Mouse (Mus musculus) liver (tissue): ENCODE data around the gene Arhgef12.
A peak's percentile ranks its signal among the peaks of the same experiment; 100 is the strongest.
"Not testable (repeated sequence)": the region's sequence is repeated elsewhere in the genome, so short reads cannot be mapped to it uniquely, and the experiment has no call there.

Experiments
- DNase-seq: peaks from one replicate; pipeline ENCODE4 v3.0.0-alpha.2; 2020; ENCODE audit warnings: mixed read lengths

Gene Arhgef12

DNA sequence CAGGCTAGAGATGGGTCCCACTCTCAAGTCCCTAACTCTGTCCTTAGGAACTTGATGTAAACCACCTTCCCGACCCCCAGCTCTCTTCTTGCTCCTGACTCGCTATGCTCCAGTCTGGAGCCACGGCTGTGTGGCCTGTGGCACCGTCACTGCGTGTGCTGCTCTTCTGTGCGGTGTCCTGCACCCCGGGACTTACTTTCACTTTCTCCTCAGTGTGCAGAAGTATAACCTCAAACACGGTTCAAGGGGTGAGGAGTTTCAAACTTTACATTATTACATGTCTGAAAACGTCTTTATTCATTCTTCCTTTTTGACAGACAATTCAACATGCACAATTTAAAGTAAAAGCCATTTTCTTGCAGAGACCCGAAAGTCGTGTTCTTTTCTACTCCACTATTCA lies 111.7 kb downstream of the Arhgef12 start:
- no peak for DNase-seq

DNA sequence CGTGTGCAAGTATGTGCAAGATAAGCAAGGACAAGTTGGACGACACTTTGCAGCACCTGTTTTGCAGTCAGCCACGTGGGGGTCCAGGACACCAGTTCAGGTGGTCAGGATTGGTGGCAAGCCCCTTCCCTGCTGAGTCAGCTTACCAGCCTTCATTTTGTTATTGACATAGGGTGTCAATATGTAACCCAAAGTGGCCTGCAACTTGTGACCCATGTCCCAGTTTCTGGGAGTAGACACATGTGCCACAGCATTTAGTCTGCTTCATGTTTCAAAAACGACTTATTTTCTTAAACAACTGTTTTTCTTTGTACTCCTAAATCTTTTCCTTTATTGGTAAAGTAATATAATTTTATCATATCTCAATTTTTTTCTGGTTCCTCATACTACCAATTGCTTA lies 112.3 kb downstream of the Arhgef12 start:
- DNase-seq: no peak

DNA sequence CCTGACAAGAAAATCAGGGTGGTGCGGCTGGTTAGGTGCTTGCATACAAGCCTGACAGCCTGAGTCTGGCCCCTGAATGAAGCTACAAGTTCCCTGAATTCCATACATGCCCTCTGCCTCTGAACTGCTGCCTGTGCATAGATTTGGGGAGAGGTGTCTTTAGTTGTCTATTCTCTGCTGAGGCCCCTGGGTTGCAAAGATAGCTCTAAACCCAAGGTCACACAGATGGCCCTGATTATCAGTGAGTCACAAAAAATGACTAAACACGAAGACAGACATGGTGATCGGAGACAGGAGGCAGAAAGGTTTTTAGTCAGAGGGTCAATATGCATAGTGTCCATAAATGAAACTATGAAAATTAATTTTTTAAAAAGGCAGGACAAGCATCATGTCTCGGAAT lies 113.4 kb downstream of the Arhgef12 start:
- DNase-seq: no peak

DNA sequence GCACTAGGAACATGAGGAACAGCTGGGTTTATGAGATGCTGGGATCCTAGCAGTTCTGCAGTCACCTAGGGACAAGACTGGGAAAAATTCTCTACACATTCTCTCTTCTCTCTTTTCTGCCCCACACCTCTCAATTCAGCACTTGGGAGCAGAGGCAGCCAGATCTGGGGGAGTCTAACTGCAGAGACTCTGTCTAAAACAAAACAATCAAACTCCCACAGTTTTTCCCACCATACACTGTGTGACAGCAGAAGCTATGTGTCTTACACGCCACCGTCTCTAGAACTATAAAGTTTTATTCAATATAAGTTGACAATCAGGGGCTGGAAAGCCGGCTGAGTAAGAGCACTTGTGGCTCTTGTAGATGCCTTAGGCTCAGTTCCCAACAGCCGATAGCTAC lies 119.1 kb downstream of the Arhgef12 start:
- no peak for DNase-seq

DNA sequence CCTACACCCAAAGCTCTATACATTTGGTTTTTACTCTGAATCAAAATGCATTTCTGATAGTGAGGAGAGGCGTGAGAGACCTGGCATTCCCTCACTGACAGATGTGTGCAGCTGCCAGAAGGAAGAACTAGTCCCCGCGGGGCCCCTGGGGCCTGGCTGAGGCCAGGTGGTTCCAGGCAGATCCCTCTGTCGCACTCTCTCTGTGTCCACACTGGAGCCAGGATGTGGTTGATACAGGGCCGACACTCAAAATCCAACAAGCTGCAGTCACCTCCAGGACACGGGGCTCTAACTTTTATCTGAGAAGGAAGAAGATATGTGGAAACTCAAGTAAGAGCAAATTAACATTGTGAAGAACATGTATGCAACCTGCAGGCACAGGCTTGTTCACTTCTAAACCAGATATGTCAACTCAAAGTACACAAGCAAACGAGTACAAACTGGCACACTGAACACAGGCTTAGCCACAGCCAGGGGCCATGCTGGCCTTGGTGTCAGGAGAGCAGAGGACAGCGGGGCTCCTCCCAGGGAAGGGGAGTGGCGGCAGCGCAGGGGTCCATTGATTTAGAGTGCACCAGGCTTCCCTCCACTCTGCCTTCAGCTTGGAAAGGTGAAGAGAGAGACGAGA lies 138.0 kb downstream of the Arhgef12 start:
- no peak for DNase-seq

DNA sequence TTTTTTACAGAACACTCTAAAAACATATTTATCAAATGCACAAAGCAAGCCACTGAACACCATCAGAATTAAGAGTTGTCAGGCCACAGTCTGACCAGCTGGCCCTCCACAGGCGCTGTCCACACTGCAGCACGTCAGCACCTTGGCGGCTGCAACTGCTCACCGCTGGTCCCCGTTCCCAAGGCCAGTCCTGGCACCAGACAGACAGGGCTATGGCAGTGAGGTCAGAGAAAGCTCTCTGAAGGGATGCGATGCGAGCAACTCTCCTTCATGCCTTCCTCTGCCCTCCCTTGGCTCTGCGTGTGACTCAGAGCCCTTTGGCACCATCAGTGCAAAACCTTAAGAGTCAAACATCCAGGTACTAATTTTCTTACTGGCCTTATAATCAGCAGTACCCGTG lies 139.3 kb downstream of the Arhgef12 start:
- no peak for DNase-seq

DNA sequence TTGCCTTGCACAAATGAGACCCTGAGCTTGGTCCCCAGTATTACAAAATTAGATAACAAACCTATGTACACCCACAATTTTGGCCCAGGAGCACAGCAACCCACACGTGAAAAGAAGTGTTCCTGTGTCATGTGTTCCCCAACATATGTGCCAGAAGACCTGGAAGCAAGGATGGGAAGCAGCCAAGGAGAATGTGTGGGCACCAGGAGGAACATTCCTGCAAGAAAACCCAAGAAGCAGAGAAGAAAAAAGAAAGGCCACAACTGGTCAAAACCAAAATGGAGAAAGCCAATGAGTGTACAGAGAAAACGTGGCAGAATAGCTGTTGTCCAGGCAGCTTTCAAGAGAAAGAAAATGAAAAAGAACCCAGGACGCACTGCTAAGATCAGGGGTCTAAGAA lies 142.2 kb downstream of the Arhgef12 start:
- not testable (repeated sequence) for DNase-seq

DNA sequence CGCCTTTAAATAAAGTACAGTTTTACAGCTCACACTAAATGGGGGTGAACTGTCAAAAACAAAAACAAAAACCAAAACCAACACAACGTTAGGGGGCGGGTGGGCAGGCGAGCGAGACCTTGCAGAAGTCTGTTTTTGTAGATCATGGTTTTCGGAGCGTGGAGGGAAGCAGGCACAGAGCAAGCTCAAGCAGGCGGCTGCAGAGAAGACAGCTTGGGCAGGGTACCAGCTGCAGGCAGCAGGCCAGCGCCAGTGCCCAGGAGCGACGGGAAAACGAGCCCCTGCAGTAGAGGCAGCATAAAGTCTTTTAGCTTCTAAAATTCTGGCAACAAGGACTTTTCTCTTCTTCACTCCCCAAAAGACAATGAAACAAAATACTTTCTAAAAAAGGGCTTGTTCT lies 142.7 kb downstream of the Arhgef12 start:
- no peak for DNase-seq

DNA sequence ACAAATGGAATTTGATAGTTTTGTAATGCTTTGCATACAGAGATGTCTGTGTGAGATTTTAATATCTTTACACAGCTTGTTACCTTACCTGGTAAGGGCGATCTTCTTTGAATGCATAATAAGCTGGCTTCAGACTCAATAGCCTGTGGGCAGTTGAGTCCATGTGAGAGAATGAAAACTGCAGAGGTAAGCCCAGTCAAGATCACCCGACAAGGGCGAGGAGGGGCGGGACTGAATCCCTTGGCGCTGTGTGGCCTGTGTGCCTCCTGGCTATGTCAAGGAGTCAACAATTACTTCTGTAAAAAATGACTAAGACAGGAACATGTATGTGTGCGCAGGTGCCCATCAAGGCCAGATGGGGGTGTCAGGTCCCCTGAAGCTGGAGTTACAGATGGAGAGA lies 144.5 kb downstream of the Arhgef12 start:
- DNase-seq: no peak

DNA sequence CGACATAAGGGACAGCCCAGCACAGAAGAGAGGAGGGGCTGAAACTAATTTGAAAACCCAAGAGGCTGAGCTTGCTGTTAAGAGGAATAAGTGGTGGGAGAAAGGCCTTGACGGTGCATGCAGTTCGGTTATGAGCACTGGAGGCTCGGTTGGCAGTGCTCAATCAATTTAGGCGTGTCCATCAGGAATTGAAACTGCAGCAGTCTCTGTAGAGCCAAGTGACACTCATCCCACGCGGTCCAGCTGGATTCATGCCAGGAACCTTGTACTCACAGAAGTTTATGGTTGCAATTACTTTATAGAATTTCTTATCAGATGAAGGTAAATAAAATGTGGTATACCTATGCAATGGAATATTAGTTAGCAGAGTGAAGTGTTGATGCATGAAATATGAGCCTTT lies 148.6 kb downstream of the Arhgef12 start:
- no peak for DNase-seq

DNA sequence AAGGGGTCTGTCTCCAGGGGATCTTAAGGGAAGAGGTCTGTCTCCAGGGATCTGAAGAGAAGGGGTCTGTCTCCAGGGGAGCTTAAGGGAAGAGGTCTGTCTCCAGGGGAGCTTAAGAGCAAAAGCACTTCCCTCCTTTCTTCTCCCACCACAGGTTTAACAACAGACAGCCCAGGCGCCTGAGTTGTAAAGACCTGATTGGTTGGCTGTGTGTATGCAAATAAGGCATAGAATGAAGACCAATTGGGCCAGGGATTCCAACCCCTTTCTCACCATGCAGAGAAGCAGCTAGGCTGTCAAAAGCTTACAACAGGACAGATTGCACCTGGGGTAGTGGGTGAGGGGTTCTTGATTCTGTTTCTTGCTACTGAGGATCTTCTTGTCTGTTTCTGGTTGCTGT lies 158.7 kb downstream of the Arhgef12 start:
- DNase-seq: no peak

DNA sequence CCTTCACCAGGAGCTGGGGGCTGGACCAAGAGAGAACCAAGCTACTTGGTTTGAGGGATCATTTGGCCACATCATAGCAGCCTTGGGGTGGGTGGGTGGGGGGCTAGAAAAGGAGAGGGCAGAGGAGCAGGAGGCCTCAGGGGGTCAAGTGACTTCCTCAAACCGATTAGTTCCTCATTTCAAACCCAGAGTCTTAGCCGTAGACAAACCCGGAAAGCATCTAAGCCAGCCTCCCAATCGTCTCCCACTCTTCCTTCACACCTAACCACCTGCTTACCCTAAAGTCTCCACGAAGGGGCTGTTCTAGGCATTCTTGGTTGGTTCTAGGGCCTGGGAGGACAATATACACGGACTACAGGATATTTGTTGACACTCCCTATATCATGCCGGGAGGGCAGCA lies 161.9 kb downstream of the Arhgef12 start:
- DNase-seq: no peak

DNA sequence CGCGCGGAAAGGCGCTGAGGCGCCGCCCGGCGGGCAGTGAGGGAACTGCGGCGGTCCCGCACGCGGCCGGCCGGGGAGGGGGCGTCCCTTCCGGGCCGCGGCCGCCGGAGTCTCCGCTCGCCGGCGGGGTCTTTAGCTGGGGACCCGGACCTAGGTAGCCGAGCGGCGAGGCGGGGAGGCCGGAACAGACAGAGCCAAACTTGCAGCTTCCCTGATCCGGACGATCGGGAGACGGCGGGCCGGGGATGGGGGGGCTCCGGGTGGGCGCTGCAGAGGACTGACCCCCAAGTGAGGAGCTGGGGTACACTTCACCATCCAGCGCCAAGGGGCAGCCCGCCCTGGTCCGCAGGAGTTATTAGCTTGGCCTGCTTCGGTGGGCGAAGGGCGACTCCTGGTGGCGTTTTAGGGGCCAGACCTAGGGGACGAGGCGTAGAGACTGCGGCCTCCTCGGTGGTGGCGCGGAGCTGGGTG lies 162.5 kb downstream of the Arhgef12 start:
- DNase-seq: peak; percentile 81

DNA sequence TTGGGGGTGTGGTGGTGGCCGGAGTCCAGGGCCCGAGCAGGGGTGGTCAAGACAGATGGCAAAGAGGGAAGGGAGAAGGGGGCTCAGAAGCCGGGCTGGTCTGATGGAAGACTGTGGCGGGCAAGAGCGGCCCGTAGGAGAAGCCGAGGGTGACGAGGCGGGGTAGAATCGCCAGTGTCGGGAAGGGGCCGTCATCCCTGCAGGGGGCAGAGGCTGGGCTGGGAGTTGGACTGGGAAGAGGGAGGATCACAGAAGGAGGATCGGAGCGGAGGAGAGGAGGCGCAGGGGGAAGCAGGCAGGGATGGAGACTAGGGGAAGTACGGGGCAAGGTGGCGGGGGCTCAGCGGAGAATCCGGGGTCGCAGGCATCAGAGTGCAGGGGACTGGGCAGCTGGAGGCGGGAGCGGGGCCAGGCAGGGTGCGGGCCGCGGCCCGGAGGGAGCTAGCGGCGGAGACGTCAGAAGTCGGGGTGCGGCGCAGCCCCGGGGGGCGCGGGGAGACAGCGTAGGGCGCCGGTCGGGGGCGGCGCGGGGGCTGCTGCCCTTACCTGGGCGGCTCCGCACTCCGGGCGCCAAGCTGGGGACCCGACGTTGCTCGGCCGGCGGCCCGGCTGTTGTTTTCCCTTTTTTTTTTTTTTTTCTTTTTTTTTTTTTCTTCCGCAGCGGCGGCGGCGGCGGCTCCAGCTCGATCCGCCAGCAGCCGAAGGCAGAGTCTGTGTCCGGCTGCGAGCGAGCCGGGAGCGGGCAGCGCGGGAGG lies 163.1 kb downstream of the Arhgef12 start, which contains the start of gene Grik4:
TSS of gene Grik4 (minus strand) at position 713 of the 755 bp plus-strand sequence.
- DNase-seq: peak; percentile 9

DNA sequence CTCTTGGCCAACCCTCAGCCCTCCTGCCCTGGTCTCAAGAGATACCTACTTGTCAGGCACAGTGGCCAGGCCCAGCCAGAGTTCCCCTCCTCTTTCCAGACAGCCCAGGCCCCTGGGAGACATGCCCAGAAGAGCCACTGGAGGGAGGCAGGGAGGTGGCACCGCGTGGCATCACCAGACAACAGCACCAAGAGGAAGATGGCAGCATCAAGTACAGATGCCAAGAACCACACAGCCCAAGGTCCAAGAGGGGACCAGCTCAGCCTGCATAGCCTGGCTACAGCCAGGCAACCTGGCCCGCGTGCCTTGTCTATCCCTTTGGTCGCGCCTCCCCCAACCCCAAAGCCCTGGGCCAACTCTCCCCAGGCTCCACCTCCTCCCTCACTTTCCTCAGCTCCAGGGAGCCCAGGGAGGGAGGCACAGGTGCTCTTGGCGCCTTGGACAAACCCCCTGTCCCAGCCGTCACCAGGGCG lies 163.9 kb downstream of the Arhgef12 start:
- DNase-seq: no peak

DNA sequence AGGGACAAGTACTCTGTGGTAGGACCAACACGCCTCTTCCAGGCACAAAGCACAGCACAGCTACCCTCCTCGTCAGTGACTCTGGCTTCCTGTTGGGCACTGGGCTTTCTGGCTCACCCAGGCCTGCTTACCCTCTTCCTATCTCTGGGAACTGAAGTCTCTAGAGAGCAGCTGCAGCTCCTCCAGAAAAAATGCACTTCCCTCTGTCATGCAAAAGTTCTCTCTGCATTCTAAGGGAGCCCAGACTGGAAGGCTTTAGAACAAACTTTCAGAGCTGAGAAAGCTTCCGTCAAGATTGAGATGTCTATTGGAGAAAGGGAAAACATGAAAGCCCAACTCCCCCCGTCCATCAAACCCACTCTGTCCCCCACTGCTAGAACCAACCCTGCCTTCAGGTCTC lies 164.9 kb downstream of the Arhgef12 start:
- no peak for DNase-seq

DNA sequence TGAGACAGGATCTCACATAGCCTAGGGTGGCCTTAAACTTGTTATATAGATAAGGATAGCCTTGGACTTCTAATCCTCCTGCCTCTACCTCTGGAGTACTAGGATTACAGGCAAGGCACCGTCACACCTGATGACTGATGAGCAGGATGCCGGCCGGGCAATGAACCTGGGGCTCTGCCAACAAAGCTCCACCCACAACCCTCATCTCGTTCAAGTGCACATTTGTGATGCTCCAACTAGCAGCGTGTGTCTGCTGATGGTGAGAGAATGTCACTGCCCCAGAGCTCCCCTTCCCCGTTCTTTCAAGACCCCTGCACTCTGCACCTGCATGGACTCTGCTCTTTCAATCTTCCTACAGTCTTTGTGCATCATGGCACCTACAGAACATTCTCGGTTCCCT lies 174.9 kb downstream of the Arhgef12 start:
- DNase-seq: no peak

DNA sequence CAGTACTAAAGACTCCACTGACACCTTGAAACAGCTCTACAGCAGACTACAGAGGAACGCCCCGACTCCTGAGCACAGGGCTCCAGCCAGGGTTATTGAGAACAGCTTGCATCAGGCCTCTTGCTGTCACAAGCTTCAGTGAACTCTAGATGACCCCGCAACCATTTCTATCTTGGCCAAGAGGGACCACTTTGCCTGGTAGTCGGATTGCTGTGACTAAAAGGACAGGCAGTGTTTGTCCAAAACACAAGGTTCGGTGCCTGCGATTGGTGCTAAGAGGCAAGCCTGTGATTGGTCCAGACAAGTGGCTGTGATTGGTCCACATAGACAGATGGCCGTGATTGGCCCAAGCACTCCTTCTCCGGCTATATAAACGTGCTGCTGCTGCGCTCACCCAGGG lies 179.5 kb downstream of the Arhgef12 start:
- no peak for DNase-seq

DNA sequence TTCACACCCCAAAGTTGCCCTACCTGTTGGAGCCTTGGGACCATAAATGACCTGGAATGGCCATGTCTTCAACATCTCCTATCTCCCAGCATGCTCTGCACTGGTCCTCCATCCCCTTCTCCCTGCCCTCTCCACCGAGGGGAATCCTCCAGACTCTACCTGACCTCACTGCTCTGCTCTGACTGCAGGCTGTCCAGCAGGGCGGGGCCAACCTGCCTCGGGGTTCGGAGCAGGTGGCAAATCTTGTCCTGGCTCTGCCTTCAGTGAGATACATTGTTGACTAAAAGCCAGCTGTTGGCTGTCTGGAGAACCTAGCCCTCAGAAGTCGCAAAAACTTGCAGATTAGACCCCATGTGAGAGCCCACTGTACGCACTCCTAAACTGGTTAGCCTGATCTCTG lies 180.5 kb downstream of the Arhgef12 start:
- DNase-seq: no peak

DNA sequence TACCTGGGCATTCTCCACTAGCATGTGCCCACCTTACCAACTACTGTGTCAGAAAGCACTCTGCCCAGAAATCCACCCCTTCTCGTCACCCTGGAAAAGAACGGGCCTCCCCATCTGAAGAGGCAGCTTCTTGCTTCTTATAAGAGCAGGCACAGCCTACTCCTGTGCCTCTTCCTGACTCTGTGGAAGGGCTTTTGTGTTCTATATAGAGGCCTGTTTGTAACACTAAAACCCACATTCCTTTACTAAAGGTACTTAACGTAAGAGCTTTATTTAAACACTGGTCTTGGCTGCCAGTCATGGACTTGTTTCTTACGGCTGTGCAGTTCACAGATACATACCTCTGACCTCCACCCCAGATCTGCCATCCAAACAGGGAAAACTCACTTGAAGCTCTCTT lies 185.2 kb downstream of the Arhgef12 start:
- DNase-seq: no peak

DNA sequence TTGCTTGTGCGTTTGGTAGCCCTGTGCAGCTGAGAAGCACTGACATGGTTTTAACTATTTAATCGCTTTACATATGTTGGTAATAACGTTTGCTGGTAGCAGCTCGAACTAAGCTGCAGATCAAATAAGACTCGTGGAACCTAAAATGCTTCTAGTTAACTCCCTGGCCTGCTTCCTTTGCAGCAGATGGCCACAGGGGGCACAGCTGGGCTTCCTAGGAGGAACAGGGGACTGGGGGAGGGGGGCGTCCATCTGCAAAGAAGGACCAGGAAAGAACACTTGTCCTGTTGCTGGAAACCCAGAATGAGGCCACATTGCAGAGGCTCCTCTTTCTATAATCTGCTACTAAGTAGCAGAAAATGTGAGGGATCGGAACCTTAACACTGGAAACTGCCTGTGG lies 186.8 kb downstream of the Arhgef12 start:
- no peak for DNase-seq

DNA sequence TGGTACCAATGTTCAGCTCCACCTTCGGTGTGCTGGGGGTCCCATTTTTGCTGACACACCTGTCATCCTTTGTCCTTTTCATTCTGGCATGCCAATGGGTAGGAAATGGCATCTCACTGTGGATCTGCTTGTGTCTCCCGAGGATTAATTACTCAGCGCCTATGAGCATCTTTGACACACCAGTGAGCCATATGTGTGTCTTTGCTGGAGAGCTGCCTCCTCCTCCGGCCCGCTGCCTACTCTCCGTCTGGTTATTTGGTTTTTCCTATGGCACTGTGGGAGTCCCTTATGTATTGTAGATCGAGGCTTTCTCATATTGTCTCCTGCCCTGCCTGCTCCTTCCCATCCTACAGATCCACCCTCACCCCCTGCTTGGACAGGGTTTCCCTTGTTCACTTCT lies 189.1 kb downstream of the Arhgef12 start:
- DNase-seq: no peak
